Mouse (Mus musculus): ENCODE measurements around the gene Pon3. TPM values are rescaled to one million over a fixed set of nuclear protein-coding genes. Genes with fewer than 3 reads are reported as not detected.

Pon3 gene
- polyA plus RNA-seq, 1 experiment = 39.8 TPM

DNA sequence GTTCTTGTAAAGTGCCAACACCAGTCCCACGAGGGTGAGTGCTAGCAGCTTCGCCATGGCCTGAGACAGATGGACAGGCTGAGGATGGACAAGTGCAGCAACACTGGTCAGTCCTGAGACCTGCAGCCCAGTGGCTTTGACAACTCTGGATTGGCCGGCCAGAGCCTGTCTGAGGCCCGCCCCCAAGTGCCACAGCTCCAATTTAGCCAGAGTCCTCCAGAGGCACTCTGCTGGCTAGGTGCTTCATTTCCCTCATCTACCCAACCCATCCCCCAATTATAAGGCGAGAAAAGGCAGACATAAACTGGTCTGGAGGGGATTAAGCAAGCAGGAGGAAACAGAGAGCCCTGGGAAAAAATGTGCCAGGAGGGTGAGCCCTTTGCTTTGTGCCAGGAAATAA, 62.4 kb downstream of the Pon3 start, which contains the start of gene Pon1:
Gene Pon1 (minus strand): TSS at position 254 of the 400 bp plus-strand sequence.
- TF ChIP-seq CTCF (IDR thresholded peaks at IDR 0.05; ENCODE audit: insufficient read depth, low read length) (no peak), POLR2A (IDR thresholded peaks at IDR 0.05; ENCODE audit: borderline replicate concordance, extremely low read depth, low read depth, low read length) (no peak)
- H3K4me3 ChIP-seq (replicated peaks; ENCODE audit: extremely low read depth, low read depth, low read length) = peak within 1 kb of the TSS; percentile 31
- peaks cover 4% of the 10 kb centered on the region for H3K4me1 ChIP-seq (ENCODE audit: control insufficient read depth, insufficient read depth, low read length)
- WGBS = 43% methylated on average over 5 of the region's 5 CpGs
- DNase-seq = peak; percentile 26

DNA sequence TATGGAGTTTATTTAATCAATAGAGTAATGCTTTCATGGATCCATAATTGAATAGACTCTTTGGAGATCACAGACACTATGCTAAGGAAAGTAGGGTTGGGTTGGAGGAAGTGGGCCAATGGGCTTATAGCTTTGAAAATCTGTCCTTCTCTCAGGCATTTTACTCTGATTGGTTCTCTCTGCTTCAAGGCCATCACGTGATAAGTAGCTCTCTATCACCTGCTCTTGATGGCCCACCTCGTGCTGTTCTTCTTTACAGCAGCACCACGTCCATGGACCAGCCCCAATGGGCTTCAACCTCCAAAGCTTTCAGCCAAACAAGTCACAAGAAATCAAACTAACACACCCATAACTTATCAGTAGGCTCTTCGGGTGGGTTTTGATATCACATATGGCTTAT, 65.3 kb downstream of the Pon3 start:
- Histone ChIP-seq H3K4me3 (replicated peaks; ENCODE audit: extremely low read depth, low read depth, low read length) (no peak overlapping the region), H3K4me1 (ENCODE audit: control insufficient read depth, insufficient read depth, low read length) (peaks cover 4% of the 10 kb centered on the region)
- WGBS = 81% methylated on average over 4 of the region's 4 CpGs
- no peak for TF ChIP-seq CTCF (IDR thresholded peaks at IDR 0.05; ENCODE audit: insufficient read depth, low read length)
- no peak for TF ChIP-seq POLR2A (IDR thresholded peaks at IDR 0.05; ENCODE audit: borderline replicate concordance, extremely low read depth, low read depth, low read length)
- DNase-seq = no peak

DNA sequence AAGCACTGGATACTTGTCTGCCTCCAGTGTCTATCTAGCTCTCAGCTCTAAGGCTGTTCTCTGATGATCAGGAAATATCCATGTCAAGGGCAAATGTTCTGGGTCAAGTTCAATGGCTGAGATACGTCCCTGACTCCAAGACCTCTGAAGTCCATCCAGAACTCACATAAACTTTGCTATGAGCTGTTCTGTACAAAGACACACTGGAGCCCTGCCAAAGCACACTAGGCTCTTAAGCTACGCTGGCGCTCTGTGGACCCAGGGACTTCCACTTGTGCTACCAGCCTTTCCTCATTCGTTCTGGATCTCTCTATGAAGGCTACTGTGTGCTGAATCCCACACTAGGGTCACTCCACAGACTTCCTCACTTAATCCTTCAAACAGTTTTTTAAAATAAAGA, 66.6 kb downstream of the Pon3 start:
- peak; percentile 48 for DNase-seq
- Histone ChIP-seq H3K4me3 (replicated peaks; ENCODE audit: extremely low read depth, low read depth, low read length) (no peak overlapping the region), H3K4me1 (ENCODE audit: control insufficient read depth, insufficient read depth, low read length) (peaks cover 4% of the 10 kb centered on the region)
- WGBS = 29% methylated on average over 4 of the region's 4 CpGs
- TF ChIP-seq CTCF (IDR thresholded peaks at IDR 0.05; ENCODE audit: insufficient read depth, low read length) (no peak), POLR2A (IDR thresholded peaks at IDR 0.05; ENCODE audit: borderline replicate concordance, extremely low read depth, low read depth, low read length) (no peak)

DNA sequence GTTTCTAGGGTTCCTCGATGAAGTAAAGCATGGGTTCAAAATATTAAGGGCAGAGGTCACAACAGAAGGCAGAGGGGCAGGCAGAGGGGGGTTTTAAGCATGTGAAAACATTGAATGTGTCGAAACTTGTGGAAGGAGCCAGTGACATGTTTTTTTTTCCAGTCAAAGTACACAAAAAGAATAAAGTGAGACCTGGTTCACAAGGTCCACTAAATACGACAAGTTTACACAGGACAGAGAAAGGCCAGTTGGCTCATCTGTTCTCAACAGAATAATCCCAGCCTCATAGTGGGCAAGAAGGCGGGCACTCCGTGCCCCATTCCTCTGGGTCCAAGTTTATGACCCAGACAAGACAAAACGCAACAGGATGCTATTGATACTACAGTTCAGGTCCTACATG, 67.1 kb downstream of the Pon3 start:
- no peak for DNase-seq
- Histone ChIP-seq H3K4me1 (ENCODE audit: control insufficient read depth, insufficient read depth, low read length) (peaks cover 4% of the 10 kb centered on the region), H3K4me3 (replicated peaks; ENCODE audit: extremely low read depth, low read depth, low read length) (no peak overlapping the region)
- no peak for TF ChIP-seq POLR2A (IDR thresholded peaks at IDR 0.05; ENCODE audit: borderline replicate concordance, extremely low read depth, low read depth, low read length)
- WGBS = 68% methylated on average over 6 of the region's 6 CpGs

DNA sequence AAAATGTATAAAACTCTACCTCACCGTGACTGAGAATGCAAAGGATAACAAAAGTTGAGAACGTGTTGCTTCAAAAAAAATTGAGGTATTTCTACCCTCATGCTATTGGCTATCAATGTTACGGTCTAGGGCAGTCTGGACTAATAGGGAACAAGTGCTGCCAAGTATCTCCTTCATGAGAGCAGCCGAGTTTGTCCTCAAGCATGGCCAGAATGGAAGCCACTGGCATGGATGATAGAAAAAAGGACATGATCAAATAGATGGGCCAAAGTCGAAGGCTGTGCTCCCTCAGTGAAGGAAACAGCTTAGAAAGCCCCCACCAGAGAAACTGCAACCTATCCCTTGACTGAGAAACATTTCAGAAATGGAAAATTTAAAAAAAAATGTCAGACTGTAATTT, 68.0 kb downstream of the Pon3 start:
- 78% methylated on average over 5 of the region's 5 CpGs for WGBS
- TF ChIP-seq CTCF (IDR thresholded peaks at IDR 0.05; ENCODE audit: insufficient read depth, low read length) (no peak), POLR2A (IDR thresholded peaks at IDR 0.05; ENCODE audit: borderline replicate concordance, extremely low read depth, low read depth, low read length) (no peak)

DNA sequence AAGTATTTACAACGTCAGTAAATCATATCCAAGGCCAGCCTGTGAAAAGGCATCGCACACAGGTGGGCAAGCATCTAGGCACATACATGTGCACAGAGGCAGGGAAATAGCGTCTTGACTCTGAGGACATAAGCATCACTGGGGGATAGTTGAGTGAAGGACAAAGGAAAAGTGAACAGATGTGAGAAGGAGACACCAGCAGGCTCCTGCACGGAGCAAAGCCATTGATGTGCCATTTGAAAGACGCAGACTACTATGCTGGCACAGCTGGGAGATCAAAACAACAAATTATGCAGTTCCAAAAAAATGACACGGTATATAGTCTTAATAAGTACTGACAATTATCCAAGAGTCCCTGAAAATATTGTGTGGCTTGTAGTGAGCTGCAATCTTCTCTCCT, 68.5 kb downstream of the Pon3 start:
- 85% methylated on average over 6 of the region's 6 CpGs for WGBS
- Histone ChIP-seq H3K4me1 (ENCODE audit: control insufficient read depth, insufficient read depth, low read length) (no peaks in the 10 kb centered on the region; the same call in 1 of the 2 replicates), H3K4me3 (replicated peaks; ENCODE audit: extremely low read depth, low read depth, low read length) (no peak overlapping the region)
- DNase-seq = no peak
- TF ChIP-seq POLR2A (IDR thresholded peaks at IDR 0.05; ENCODE audit: borderline replicate concordance, extremely low read depth, low read depth, low read length) (no peak), CTCF (IDR thresholded peaks at IDR 0.05; ENCODE audit: insufficient read depth, low read length) (no peak)

More for the DNA sequence above, 68.0 kb downstream of the Pon3 start:
- DNase-seq = no peak
- H3K4me1 ChIP-seq (ENCODE audit: control insufficient read depth, insufficient read depth, low read length) = no peaks in the 10 kb centered on the region; the same call in 1 of the 2 replicates
- H3K4me3 ChIP-seq (replicated peaks; ENCODE audit: extremely low read depth, low read depth, low read length) = no peak overlapping the region

DNA sequence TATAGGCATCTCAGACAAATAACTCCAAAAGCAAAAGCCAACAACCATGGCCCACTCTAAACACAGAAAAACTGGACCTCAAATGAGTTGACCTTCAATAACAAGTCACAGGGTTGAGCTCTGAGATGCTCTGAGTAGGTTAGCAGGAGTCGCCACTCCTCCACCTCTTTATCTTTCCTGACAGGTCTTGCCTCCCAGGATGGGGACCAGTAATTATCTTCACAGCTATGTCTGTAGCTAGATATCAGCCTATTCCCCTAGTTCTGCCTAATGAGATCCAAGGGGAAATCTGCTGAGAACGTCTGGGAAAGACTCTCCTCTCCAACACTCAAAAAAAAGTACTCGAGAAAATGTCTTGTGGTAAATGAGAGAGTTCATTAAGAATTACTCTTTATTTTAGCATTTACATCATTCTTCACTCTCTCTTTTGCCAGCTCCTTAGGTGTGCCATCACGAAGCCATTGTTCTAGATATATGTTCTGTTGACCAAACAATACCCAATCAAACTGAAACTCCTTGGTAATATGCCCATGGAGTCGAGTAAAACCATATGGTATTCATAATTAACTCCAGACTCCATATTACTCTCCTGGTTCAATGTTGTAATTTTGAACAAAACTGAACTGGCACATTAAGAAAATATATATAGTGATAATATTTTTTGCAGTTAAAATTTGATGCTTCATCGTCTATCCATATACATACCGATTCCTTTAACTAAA, 69.7 kb downstream of the Pon3 start:
- TF ChIP-seq POLR2A (IDR thresholded peaks at IDR 0.05; ENCODE audit: borderline replicate concordance, extremely low read depth, low read depth, low read length) = no peak
- TF ChIP-seq CTCF (IDR thresholded peaks at IDR 0.05; ENCODE audit: insufficient read depth, low read length) = no peak
- Histone ChIP-seq H3K4me3 (replicated peaks; ENCODE audit: extremely low read depth, low read depth, low read length) (no peak overlapping the region), H3K4me1 (ENCODE audit: control insufficient read depth, insufficient read depth, low read length) (no peaks in the 10 kb centered on the region; the same call in 1 of the 2 replicates)
- 83% methylated on average over 7 of the region's 7 CpGs for WGBS
- DNase-seq = no peak

DNA sequence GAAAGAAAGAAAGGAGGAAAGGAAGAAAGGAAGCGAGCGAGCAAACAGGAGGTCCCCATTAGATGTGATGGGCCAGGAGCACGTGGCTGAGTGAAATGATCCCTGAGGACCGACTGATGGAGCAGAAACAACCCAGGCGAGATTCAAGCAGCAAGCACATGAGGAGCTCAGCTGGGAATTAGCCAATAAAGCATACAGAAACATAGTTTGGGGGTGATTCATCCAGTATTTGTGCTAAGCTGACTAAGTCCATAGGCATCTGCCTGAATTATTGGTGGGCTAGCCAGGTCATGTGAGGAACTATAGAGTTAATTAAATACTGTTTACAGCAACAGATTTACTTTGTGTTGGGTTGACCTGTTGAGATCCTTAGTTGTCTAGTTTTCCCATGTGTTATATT, 75.4 kb downstream of the Pon3 start:
- no peak for TF ChIP-seq CTCF (IDR thresholded peaks at IDR 0.05; ENCODE audit: insufficient read depth, low read length)
- TF ChIP-seq POLR2A (IDR thresholded peaks at IDR 0.05; ENCODE audit: borderline replicate concordance, extremely low read depth, low read depth, low read length) = no peak
- Histone ChIP-seq H3K4me3 (replicated peaks; ENCODE audit: extremely low read depth, low read depth, low read length) (no peak overlapping the region), H3K4me1 (ENCODE audit: control insufficient read depth, insufficient read depth, low read length) (no peaks in the 10 kb centered on the region)
- DNase-seq = no peak
- WGBS = 77% methylated on average over 5 of the region's 5 CpGs

DNA sequence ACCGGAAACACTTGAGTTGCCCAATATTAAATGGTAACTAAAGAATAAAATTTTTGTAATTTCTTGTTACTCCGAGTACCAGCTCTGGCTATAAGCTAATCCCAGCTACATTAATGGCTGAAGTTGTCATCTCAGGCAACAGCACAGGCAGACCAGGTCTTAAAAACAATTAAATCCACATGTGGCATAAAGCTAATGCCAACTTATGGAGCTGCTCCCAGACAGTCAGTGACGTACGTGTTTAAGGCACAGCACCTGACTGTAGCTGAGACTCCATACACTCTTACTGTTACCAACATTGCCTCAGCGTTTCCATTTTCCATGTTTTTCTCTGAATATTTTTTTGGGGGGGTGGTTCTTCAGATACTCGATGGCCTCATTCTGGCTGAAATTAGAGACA, 76.9 kb downstream of the Pon3 start:
- TF ChIP-seq CTCF (IDR thresholded peaks at IDR 0.05; ENCODE audit: insufficient read depth, low read length) (no peak), POLR2A (IDR thresholded peaks at IDR 0.05; ENCODE audit: borderline replicate concordance, extremely low read depth, low read depth, low read length) (no peak)
- Histone ChIP-seq H3K4me3 (replicated peaks; ENCODE audit: extremely low read depth, low read depth, low read length) (no peak overlapping the region), H3K4me1 (ENCODE audit: control insufficient read depth, insufficient read depth, low read length) (no peaks in the 10 kb centered on the region)
- no peak for DNase-seq
- 84% methylated on average over 6 of the region's 6 CpGs for WGBS

Measured in lung, adult 2 months (tissue).